Mouse (Mus musculus) liver, embryonic 14.5 days (tissue): ENCODE measurements around the gene Gins1.

Experiments used
- CTCF ChIP-seq: IDR thresholded peaks from 2 replicates; pipeline ENCODE4 v1.5.1; 2016; ENCODE audit warnings: antibody characterized with exemption, low read depth, control low read depth
- EP300 ChIP-seq: IDR thresholded peaks from 2 replicates; pipeline ENCODE4 v1.6.1; 2016; ENCODE audit warnings: antibody characterized with exemption, low read depth

- TF ChIP-seq CTCF (no peak), EP300 (no peak)
Observed at GRCm38 (mm10) chr2:150869446-150869845, 35.8 kb upstream of the Gins1 start.
